Comparison of ENCODE assay signal across 8 mouse cellular contexts in the genomic region with DNA sequence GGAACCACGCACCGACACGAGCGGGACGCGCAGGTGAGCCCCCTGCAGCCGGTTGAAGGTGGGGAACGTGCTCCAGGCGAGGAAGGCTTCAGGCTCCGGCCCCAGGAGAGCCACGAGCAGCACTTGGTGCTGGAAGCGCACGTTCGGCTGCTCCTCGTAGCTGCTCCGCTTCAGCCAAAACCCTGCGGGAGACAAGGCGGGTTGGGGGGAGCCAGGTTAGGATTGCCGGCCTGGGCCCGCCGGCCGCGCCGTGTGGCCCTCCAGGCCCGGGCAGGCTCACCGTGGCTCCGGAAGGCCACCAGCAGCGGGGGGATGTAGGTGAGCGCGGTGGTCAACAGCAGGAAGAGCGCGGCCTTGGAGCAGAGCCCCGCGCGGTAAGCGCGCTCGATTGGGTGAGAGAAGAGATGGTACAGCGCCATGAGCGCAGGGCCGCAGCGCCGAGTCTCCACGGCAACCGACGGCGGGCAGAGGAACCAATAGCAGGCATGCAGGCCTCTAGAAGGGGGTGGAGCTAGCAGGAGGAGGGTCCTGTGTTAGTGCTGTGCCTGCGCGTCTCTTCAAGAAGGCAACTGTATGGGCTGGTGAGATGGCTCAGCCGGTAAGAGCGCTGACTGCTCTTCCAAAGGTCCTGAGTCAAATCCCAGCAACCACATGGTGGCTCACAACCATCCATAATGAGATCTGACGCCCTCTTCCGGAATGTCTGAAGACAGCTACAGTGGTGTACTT. TPM values are rescaled to one million over a fixed set of nuclear protein-coding genes. Genes with fewer than 3 reads are reported as not detected.
DNase-seq lines count a peak whose midpoint lies in the region; ATAC-seq and TF ChIP-seq lines count a peak whose summit lies in the region.

TSS of gene Tmem231 (minus strand) at position 534 of the 729 bp plus-strand sequence.

- no peaks in the 10 kb centered on the region for H3K79me3 ChIP-seq in C2C12 (ENCODE audit: low read depth)

- ATAC-seq in embryonic facial prominence, embryonic 15.5 days (ENCODE audit: insufficient number of reproducible peaks, low FRiP score, low TSS enrichment, low read depth): peak; percentile 98
- peak; percentile 98 for ATAC-seq in limb, embryonic 15.5 days (ENCODE audit: insufficient number of reproducible peaks, low FRiP score, low TSS enrichment, low read depth)

- TF ChIP-seq POLR2A in bone marrow macrophage, adult 2 months (IDR thresholded peaks at IDR 0.05; ENCODE audit: borderline replicate concordance, low read depth, low read length): no peak

- no peaks in the 10 kb centered on the region for H3K79me2 ChIP-seq in C2C12 (ENCODE audit: control insufficient read depth, insufficient read depth)

- no peaks in the 10 kb centered on the region for H3K27me3 ChIP-seq in C2C12 (ENCODE audit: control insufficient read depth, insufficient read depth, insufficient read length)
- H3K27me3 ChIP-seq in embryonic facial prominence, embryonic 15.5 days: no peaks in the 10 kb centered on the region
- no peaks in the 10 kb centered on the region for H3K27me3 ChIP-seq in limb, embryonic 15.5 days

- H3K4me1 ChIP-seq in bone marrow macrophage, adult 2 months (ENCODE audit: control insufficient read depth, insufficient read depth, low read length): peaks cover 19% of the 10 kb centered on the region
- peaks cover 16% of the 10 kb centered on the region for H3K4me1 ChIP-seq in embryonic facial prominence, embryonic 15.5 days
- peaks cover 14% of the 10 kb centered on the region for H3K4me1 ChIP-seq in limb, embryonic 15.5 days

- H3K27ac ChIP-seq in bone marrow macrophage, adult 2 months (ENCODE audit: insufficient read depth, low read depth, low read length): no peak within 1 kb of the TSS
- peak within 1 kb of the TSS; percentile 85 for H3K27ac ChIP-seq in embryonic facial prominence, embryonic 15.5 days (replicated peaks)
- H3K27ac ChIP-seq in limb, embryonic 15.5 days: peak within 1 kb of the TSS; percentile 70

- no peaks in the 10 kb centered on the region for H3K9me3 ChIP-seq in embryonic facial prominence, embryonic 15.5 days (replicated peaks)
- no peaks in the 10 kb centered on the region for H3K9me3 ChIP-seq in limb, embryonic 15.5 days

- peak within 1 kb of the TSS; percentile 61 for H3K9ac ChIP-seq in embryonic facial prominence, embryonic 15.5 days
- H3K9ac ChIP-seq in limb, embryonic 15.5 days: peak within 1 kb of the TSS; percentile 69

- peak within 1 kb of the TSS; percentile 91 for H3K4me2 ChIP-seq in embryonic facial prominence, embryonic 15.5 days (replicated peaks)
- H3K4me2 ChIP-seq in limb, embryonic 15.5 days: peak within 1 kb of the TSS; percentile 97

- peak within 1 kb of the TSS; percentile 53 for H3K4me3 ChIP-seq in C2C12 (ENCODE audit: insufficient read depth, poor library complexity, severe bottlenecking)
- peak within 1 kb of the TSS; percentile 67 for H3K4me3 ChIP-seq in bone marrow macrophage, adult 2 months (ENCODE audit: insufficient read depth, low read length)
- H3K4me3 ChIP-seq in embryonic facial prominence, embryonic 15.5 days (replicated peaks): peak within 1 kb of the TSS; percentile 80
- H3K4me3 ChIP-seq in limb, embryonic 15.5 days: peak within 1 kb of the TSS; percentile 73

- DNase-seq in heart, adult 8-10 months (ENCODE audit: low spot score): peak; percentile 85
- DNase-seq in kidney, adult 8-10 months: peak; percentile 91
- peak; percentile 28 to 59 for DNase-seq in monocyte, adult 2 months (ENCODE audit: low read depth in 1 of 2, low spot score in 2 of 2)
- peak; percentile 78 to 85 for DNase-seq in spleen, postnatal 14 days (ENCODE audit: low spot score in 2 of 2)

- no peak for TF ChIP-seq CTCF in C2C12 (IDR thresholded peaks at IDR 0.05; ENCODE audit: control insufficient read depth, insufficient read depth, insufficient read length)
- TF ChIP-seq CTCF in bone marrow macrophage, adult 2 months (IDR thresholded peaks at IDR 0.05; ENCODE audit: low read depth, low read length): no peak

- WGBS in embryonic facial prominence, embryonic 15.5 days: under 1% methylated on average over 53 of the region's 53 CpGs
- under 1% methylated on average over 53 of the region's 53 CpGs for WGBS in limb, embryonic 15.5 days

- H3K36me3 ChIP-seq in C2C12 (ENCODE audit: control insufficient read depth, insufficient read depth): no peaks in the 10 kb centered on the region
- no peaks in the 10 kb centered on the region for H3K36me3 ChIP-seq in embryonic facial prominence, embryonic 15.5 days
- H3K36me3 ChIP-seq in limb, embryonic 15.5 days: no peaks in the 10 kb centered on the region

- peak within 1 kb of the TSS; percentile 76 for H3ac ChIP-seq in C2C12 (ENCODE audit: control insufficient read depth, insufficient read length, low read depth)

TF ChIP-seq in C2C12, 6 proteins besides CTCF, POLR2A, EP300 and RAD21:
- TF ChIP-seq MYOD1 (IDR thresholded peaks at IDR 0.05; ENCODE audit: control insufficient read depth, insufficient read length, low read depth) (no peak), MYOG (IDR thresholded peaks at IDR 0.05; ENCODE audit: control insufficient read depth, extremely low read depth, insufficient read length) (no peak), USF1 (IDR thresholded peaks at IDR 0.05; ENCODE audit: low read depth) (no peak), MAX (IDR thresholded peaks at IDR 0.05) (no peak), FOSL1 (IDR thresholded peaks at IDR 0.05; ENCODE audit: insufficient read depth, low read length, poor library complexity, severe bottlenecking) (no peak), CEBPB (IDR thresholded peaks at IDR 0.05; ENCODE audit: low read depth) (no peak)

RNA-seq across cellular contexts. Expression of gene Tmem231, which starts in this region (rescaled TPM):
- 2.2 TPM for polyA plus RNA-seq in C2C12 (2012; fragmentation: generic; extraction: Trizol)
- polyA plus RNA-seq in bone marrow macrophage, adult 2 months (2012; ENCODE audit: insufficient read depth, insufficient read length, missing spikeins): 0.92 and 1.9 TPM in 2 replicates
- polyA plus RNA-seq in embryonic facial prominence, embryonic 15.5 days (2015; fragmentation: Nextera tagmentation; extraction: Ambion mirVana): 18.8 and 22.4 TPM in 2 replicates
- 1 to 10 TPM; 2.1 to 2.7 (median 2.4) TPM for total RNA-seq in heart, adult 8-10 months (2022)
- 16.3 and 16.4 TPM in 2 replicates for polyA plus RNA-seq in limb, embryonic 15.5 days (2015; fragmentation: Nextera tagmentation; extraction: Ambion mirVana)
